Mouse (Mus musculus) MEL (cell line): ENCODE data around the gene Adcy7. TPM values are rescaled to one million over a fixed set of nuclear protein-coding genes. Genes with fewer than 3 reads are reported as not detected.

ENCODE experiments used
- DNase-seq: peaks from one replicate; pipeline ENCODE4 v3.0.0; 2011; ENCODE audit warnings: low read depth, low spot score
- H3K27ac ChIP-seq: 2 replicates; pipeline ENCODE4 v1.5.1; 2012; ENCODE audit warnings: low read depth, mild to moderate bottlenecking, control low read depth, low read length, moderate library complexity; ENCODE audit not compliant: control insufficient read depth
- H3K27me3 ChIP-seq, 2 experiments: fragments of 150-350 bp in 1 of 2; sonication (generic) in 1 of 2; 2 replicates each; pipeline ENCODE4 v1.6.1; 2012; ENCODE audit warnings: low read length in 2 of 2, mild to moderate bottlenecking in 2 of 2, improper control_type of control experiment in 1 of 2, moderate library complexity in 1 of 2; ENCODE audit not compliant: insufficient read depth in 2 of 2, control insufficient read depth in 1 of 2
- H3K36me3 ChIP-seq, 2 experiments: 2 replicates each; pipeline ENCODE4 v1.6.1; 2012 to 2014; ENCODE audit warnings: low read length in 2 of 2, improper control_type of control experiment in 1 of 2, inconsistent platforms in 1 of 2, mild to moderate bottlenecking in 1 of 2; ENCODE audit not compliant: insufficient read depth in 2 of 2, control insufficient read depth in 1 of 2
- H3K4me1 ChIP-seq, 2 experiments: fragments of 150-350 bp in 1 of 2; sonication (generic) in 1 of 2; 2 replicates each; pipeline ENCODE4 v1.6.1; 2012; ENCODE audit warnings: low read length in 2 of 2, improper control_type of control experiment in 1 of 2, mild to moderate bottlenecking in 1 of 2; ENCODE audit not compliant: insufficient read depth in 2 of 2, control insufficient read depth in 1 of 2
- H3K4me3 ChIP-seq, 2 experiments: fragments of 150-350 bp in 1 of 2; sonication (generic) in 1 of 2; 2 replicates each; pipeline ENCODE4 v1.5.1; 2012; ENCODE audit warnings: low read depth in 2 of 2, low read length in 2 of 2, mild to moderate bottlenecking in 2 of 2, moderate library complexity in 2 of 2, control low read depth in 1 of 2, improper control_type of control experiment in 1 of 2; ENCODE audit not compliant: control insufficient read depth in 1 of 2, insufficient read depth in 1 of 2
- H3K79me2 ChIP-seq: 2 replicates; pipeline ENCODE4 v1.6.1; 2012; ENCODE audit warnings: mild to moderate bottlenecking, low read length, moderate library complexity; ENCODE audit not compliant: control insufficient read depth, poor library complexity, insufficient read depth
- H3K9ac ChIP-seq: 2 replicates; pipeline ENCODE4 v1.6.1; 2012; ENCODE audit warnings: low read depth, mild to moderate bottlenecking, control low read depth, low read length, moderate library complexity; ENCODE audit not compliant: control insufficient read depth, poor library complexity, severe bottlenecking
- H3K9me3 ChIP-seq: fragments of 150-350 bp; sonication (generic); replicated peaks from 2 replicates; pipeline ENCODE4 v1.6.1; 2012; ENCODE audit warnings: mild to moderate bottlenecking, low read length, improper control_type of control experiment, moderate library complexity; ENCODE audit not compliant: insufficient read depth
- E2F4 ChIP-seq: IDR thresholded peaks from 2 replicates; pipeline ENCODE4 v1.6.1; 2011; ENCODE audit warnings: low read depth, low read length, improper control_type of control experiment, borderline replicate concordance
- EP300 ChIP-seq, 2 experiments: IDR thresholded peaks; 2 replicates each; pipeline ENCODE4 v1.6.1; 2011; ENCODE audit warnings: improper control_type of control experiment in 2 of 2, low read length in 2 of 2, low read depth in 1 of 2, mild to moderate bottlenecking in 1 of 2
- ETS1 ChIP-seq: IDR thresholded peaks from 2 replicates; pipeline ENCODE4 v1.6.1; 2012; ENCODE audit warnings: low read depth, mild to moderate bottlenecking, inconsistent platforms, low read length, improper control_type of control experiment, moderate library complexity
- GABPA ChIP-seq: IDR thresholded peaks from 2 replicates; pipeline ENCODE4 v1.6.1; 2012; ENCODE audit warnings: low read depth, mild to moderate bottlenecking, inconsistent platforms, low read length, improper control_type of control experiment, moderate library complexity
- HCFC1 ChIP-seq: IDR thresholded peaks from 2 replicates; pipeline ENCODE4 v1.6.1; 2012; ENCODE audit warnings: low read depth, mild to moderate bottlenecking, inconsistent platforms, low read length, improper control_type of control experiment, moderate library complexity
- JUND ChIP-seq: IDR thresholded peaks from 2 replicates; pipeline ENCODE4 v1.6.1; 2011; ENCODE audit warnings: low read depth, mild to moderate bottlenecking, improper control_type of control experiment, low read length
- KAT2A ChIP-seq: conservative IDR thresholded peaks from 2 replicates; pipeline ENCODE4 v1.6.1; 2012; ENCODE audit warnings: low read depth, low read length, improper control_type of control experiment, inconsistent platforms
- MEF2A ChIP-seq: IDR thresholded peaks from 2 replicates; pipeline ENCODE4 v1.6.1; 2014; ENCODE audit warnings: low read depth, mild to moderate bottlenecking, inconsistent platforms, low read length, improper control_type of control experiment; ENCODE audit not compliant: poor library complexity, insufficient replicate concordance, severe bottlenecking; ENCODE audit errors: extremely low read depth
- MXI1 ChIP-seq: IDR thresholded peaks from 2 replicates; pipeline ENCODE4 v1.6.1; 2011; ENCODE audit warnings: mild to moderate bottlenecking, low read depth, low read length, improper control_type of control experiment
- MYB ChIP-seq: IDR thresholded peaks from 2 replicates; pipeline ENCODE4 v1.6.1; 2011; ENCODE audit warnings: mild to moderate bottlenecking, low read depth, low read length, improper control_type of control experiment
- MYC ChIP-seq: IDR thresholded peaks from 2 replicates; pipeline ENCODE4 v1.6.1; 2011; ENCODE audit warnings: low read depth, mild to moderate bottlenecking, low read length, improper control_type of control experiment, moderate library complexity
- NELFE ChIP-seq: IDR thresholded peaks from 2 replicates; pipeline ENCODE4 v1.6.1; 2011; ENCODE audit warnings: low read depth, low read length, improper control_type of control experiment
- NRF1 ChIP-seq: IDR thresholded peaks from 2 replicates; pipeline ENCODE4 v1.6.1; 2014; ENCODE audit warnings: low read depth, mild to moderate bottlenecking, inconsistent platforms, low read length, improper control_type of control experiment, moderate library complexity; ENCODE audit not compliant: poor library complexity, insufficient read depth, severe bottlenecking
- POLR2AphosphoS5 ChIP-seq: IDR thresholded peaks from 2 replicates; pipeline ENCODE4 v1.6.1; 2012; ENCODE audit warnings: low read depth, borderline replicate concordance, mild to moderate bottlenecking, inconsistent platforms, low read length, moderate library complexity, mixed read lengths
- RAD21 ChIP-seq: IDR thresholded peaks from 2 replicates; pipeline ENCODE4 v1.6.1; 2011; ENCODE audit warnings: mild to moderate bottlenecking, low read depth, low read length, improper control_type of control experiment
- SIN3A ChIP-seq: IDR thresholded peaks from 2 replicates; pipeline ENCODE4 v1.6.1; 2012; ENCODE audit warnings: low read length, improper control_type of control experiment, inconsistent platforms
- SMC3 ChIP-seq: IDR thresholded peaks from 2 replicates; pipeline ENCODE4 v1.6.1; 2011; ENCODE audit warnings: low read depth, low read length, improper control_type of control experiment
- TBP ChIP-seq: IDR thresholded peaks from 2 replicates; pipeline ENCODE4 v1.8.0; 2011; ENCODE audit warnings: low read depth, low read length, improper control_type of control experiment
- USF1 ChIP-seq: IDR thresholded peaks from 2 replicates; pipeline ENCODE4 v1.6.1; 2014; ENCODE audit warnings: low read depth, mild to moderate bottlenecking, inconsistent platforms, low read length, improper control_type of control experiment, moderate library complexity
- USF2 ChIP-seq, 2 experiments: IDR thresholded peaks; 2 replicates each; pipeline ENCODE4 v1.6.1; 2011 to 2012; ENCODE audit warnings: improper control_type of control experiment in 2 of 2, low read length in 2 of 2, borderline replicate concordance in 1 of 2, inconsistent platforms in 1 of 2, low read depth in 1 of 2, mild to moderate bottlenecking in 1 of 2; ENCODE audit not compliant: insufficient read depth in 1 of 2
- ZC3H11A ChIP-seq: IDR thresholded peaks from 2 replicates; pipeline ENCODE4 v1.6.1; 2012; ENCODE audit warnings: low read depth, mild to moderate bottlenecking, inconsistent platforms, low read length, improper control_type of control experiment
- ZKSCAN1 ChIP-seq: IDR thresholded peaks from 2 replicates; pipeline ENCODE4 v1.6.1; 2012; ENCODE audit warnings: low read depth, mild to moderate bottlenecking, inconsistent platforms, low read length, improper control_type of control experiment, moderate library complexity
- polyA plus RNA-seq, 2 experiments: library from polyadenylated mRNA; stranded (reverse) in 1 of 2; unstranded in 1 of 2; fragments of >175 nt in 1 of 2; fragments of >200 nt in 1 of 2; gene quantifications; 2 replicates each; pipeline versions ENCODE4 v1.2.1 to v1.2.4; 2012; ENCODE audit warnings: low replicate concordance in 2 of 2, low read depth in 1 of 2; ENCODE audit not compliant: insufficient read length in 2 of 2, insufficient read depth in 1 of 2, missing spikeins in 1 of 2
- total RNA-seq: library from RNA; depleted of rRNA; stranded (reverse); fragments of 300-350 nt; gene quantifications from 2 replicates; pipeline ENCODE4 v1.2.3, GENCODE M21; 2012

The Adcy7 gene
- total and polyA plus RNA-seq, 3 experiments, result 62.9 to 83.7 TPM; not detected in 1

DNA sequence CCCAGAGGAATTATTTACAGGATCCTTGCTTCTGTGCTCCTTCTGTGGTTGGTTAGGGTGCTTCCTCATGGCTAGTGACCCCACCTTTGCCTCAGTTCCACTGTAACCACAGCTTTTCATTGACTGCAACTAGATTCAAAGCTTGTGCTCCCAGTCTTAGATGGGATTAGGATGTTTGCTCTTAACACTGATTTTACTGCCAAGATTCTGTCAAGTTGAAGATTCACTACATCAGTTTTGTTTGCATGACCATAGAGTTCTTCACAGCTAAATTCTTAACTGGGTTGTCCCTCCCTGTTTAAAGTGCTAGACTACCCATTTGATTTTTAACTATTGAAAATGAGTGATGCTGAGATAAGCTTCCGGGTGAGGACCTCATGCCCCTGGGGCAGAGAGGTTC lies 43.9 kb upstream of the Adcy7 start:
- Histone ChIP-seq H3K4me3 (no peak overlapping the region), H3K79me2 (peaks cover 22% of the 10 kb centered on the region), H3K4me1 (no peaks in the 10 kb centered on the region), H3K9me3 (no peaks in the 10 kb centered on the region), H3K27ac (no peak overlapping the region), H3K9ac (no peak overlapping the region), H3K27me3 (no peaks in the 10 kb centered on the region), H3K36me3 (no peaks in the 10 kb centered on the region; a peak in 1 of 4 replicates)
- no peak for DNase-seq
- TF ChIP-seq TBP, result no peak
- TF ChIP-seq USF1, result no peak
- no peak for TF ChIP-seq ZC3H11A
- no peak for TF ChIP-seq NRF1
- no peak for TF ChIP-seq ETS1
- TF ChIP-seq E2F4, result no peak
- no peak for TF ChIP-seq EP300 (IDR thresholded peaks at IDR 0.05; ENCODE audit: low read depth in 1 of 2, low read length in 2 of 2)
- TF ChIP-seq ZKSCAN1, result no peak
- TF ChIP-seq NELFE, result no peak
- TF ChIP-seq SIN3A, result no peak
- TF ChIP-seq MXI1, result no peak
- TF ChIP-seq MYB, result no peak
- no peak for TF ChIP-seq GABPA
- no peak for TF ChIP-seq JUND

DNA sequence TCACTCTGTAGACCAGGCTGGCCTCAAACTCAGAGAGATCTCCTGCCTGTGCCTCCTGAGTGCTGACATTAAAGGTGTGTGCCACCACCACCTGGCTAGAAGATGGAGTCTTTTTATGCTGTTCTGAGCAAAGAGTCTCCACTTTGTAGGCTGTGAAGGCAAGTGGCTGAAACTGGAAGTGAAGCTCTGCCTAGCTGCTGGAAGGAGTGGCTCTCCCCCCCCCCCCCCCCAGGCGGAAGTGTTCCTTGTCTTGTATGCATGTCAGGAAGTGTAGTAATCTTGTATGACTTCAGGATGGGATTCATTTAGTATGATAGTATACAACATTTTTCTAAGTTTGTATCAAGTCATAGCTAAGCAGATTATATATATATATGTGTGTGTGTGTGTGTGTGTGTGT lies 43.4 kb upstream of the Adcy7 start:
- no peaks in the 10 kb centered on the region for H3K4me1 ChIP-seq
- no peak overlapping the region for H3K4me3 ChIP-seq
- H3K9ac ChIP-seq, result no peak overlapping the region
- no peaks in the 10 kb centered on the region for H3K9me3 ChIP-seq
- H3K79me2 ChIP-seq, result peaks cover 22% of the 10 kb centered on the region
- H3K27ac ChIP-seq, result no peak overlapping the region
- no peaks in the 10 kb centered on the region for H3K27me3 ChIP-seq
- no peaks in the 10 kb centered on the region; a peak in 1 of 4 replicates for H3K36me3 ChIP-seq
- TF ChIP-seq USF2 (IDR thresholded peaks at IDR 0.05; ENCODE audit: borderline replicate concordance in 1 of 2, insufficient read depth in 1 of 2, low read depth in 1 of 2, low read length in 2 of 2), result no peak
- no peak for TF ChIP-seq SIN3A
- no peak for TF ChIP-seq MYC
- TF ChIP-seq NRF1, result no peak
- no peak for TF ChIP-seq ETS1
- no peak for TF ChIP-seq ZKSCAN1
- no peak for TF ChIP-seq HCFC1
- no peak for TF ChIP-seq MEF2A
- TF ChIP-seq USF1, result no peak
- no peak for TF ChIP-seq RAD21
- TF ChIP-seq SMC3, result no peak
- TF ChIP-seq KAT2A, result no peak
- TF ChIP-seq POLR2AphosphoS5, result no peak
- no peak for DNase-seq
